Mouse (Mus musculus) kidney, postnatal 25 days (tissue): Measurements from ENCODE around the gene Cdc25b.

ENCODE experiments used
- DNase-seq, 2 experiments: peaks; one replicate each; pipeline ENCODE4 v3.0.0; 2021; ENCODE audit warnings: mixed read lengths in 2 of 2

Cdc25b gene

GRCm38 (mm10) chr2:131160671-131161111 lies 26.1 kb upstream of the Cdc25b start:
- peak; percentile 40 to 48 for DNase-seq

DNA sequence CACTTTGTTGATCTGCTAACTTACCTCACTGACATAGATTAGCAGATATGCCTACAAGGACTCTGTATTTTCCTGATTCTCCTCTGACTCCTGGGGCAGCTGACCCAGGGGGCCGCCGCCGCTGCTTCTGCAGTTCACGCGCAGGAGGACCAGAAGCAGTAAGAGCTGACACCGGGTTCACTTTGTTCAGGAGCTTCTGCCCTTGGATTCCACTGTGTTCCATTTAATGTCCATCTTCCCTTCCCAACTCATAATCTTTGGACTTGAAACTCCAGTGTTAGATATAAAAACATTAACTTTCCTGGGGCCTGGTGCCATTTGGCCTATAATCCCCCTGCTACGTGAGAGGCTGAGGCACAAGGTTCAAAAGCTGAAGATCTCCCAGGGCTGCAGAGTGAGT lies 22.8 kb upstream of the Cdc25b start:
- DNase-seq = peak; percentile 66 to 82

GRCm38 (mm10) chr2:131166172-131166571 lies 20.6 kb upstream of the Cdc25b start:
- peak in 1 of 2 experiments; percentile 58 for DNase-seq

DNA sequence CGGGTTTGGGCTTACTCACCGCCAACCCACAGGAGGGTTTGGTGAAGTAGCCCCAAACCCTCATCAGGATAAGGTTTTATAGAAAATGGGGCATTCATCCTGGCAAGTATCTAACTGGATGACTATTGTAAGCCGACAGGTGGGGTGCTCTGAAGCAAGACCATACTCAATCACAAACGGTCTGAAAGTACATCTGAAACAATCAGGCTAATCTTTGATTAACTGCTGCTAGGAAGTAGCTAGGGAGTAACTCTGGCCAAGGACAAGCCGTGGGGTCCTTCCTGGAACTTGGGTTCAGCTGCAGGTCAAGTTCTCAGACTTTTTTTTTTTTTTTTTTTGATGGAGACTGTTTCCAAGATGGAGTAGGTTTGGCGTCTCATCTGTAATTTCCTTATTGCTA lies 18.8 kb upstream of the Cdc25b start:
- no peak for DNase-seq

DNA sequence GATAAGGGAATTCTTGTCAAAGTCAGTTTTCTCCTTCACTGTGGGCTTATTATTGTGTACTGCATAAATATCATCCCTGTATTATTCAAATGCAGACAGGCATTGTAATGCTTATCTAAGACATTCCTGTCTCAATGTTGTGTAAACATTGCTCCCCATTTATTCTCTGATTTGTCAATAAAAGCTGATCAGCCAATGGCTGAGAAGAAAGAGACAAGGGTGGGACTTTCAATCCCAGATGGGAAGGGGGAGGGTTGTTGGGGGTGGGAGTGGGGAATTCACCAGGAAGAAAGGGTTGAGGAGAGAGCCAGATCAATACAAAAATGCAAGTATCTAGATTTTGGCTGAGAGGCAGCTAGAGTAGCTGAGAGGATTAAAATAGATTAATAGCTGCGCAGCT lies 17.8 kb upstream of the Cdc25b start:
- DNase-seq = no peak

- no peak for DNase-seq
These were observed 15.8 kb upstream of the Cdc25b start for GRCm38 (mm10) chr2:131170936-131171335.

DNA sequence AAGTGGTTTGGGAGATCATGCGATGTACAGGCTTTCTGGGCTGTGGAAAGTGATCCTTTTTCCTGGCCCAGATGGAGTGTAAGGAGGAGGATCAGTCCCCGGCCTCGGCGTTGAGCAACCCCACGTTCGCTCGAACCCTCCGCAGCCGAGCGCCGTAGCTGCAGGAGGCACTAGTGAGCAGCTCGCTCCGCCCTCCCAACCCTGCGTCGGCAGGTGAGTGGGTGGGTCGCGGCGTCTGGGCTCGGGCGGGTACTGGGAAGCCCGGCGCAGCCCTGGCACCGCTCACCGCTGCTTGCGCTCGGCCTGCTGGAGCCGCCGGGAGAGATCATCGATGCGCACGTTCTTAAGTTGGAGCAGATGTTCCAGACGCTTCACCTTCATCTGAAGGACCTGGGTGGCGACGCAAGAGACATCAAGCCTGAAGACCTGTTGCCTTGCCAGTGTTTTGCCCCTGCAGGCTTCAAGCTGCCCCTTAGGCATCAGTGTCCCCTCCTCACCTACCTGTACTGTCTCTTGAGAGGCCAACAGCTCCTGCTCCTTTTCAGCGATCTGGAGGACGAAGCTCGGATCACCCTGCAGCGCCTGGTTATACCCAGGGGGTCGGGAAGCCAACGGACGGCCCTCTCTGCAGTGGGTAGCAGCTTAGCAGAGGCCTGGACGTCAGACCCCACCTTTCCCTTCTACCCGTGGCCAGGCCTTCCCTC lies 15.2 kb upstream of the Cdc25b start:
- DNase-seq = peak; percentile 79 to 89

DNA sequence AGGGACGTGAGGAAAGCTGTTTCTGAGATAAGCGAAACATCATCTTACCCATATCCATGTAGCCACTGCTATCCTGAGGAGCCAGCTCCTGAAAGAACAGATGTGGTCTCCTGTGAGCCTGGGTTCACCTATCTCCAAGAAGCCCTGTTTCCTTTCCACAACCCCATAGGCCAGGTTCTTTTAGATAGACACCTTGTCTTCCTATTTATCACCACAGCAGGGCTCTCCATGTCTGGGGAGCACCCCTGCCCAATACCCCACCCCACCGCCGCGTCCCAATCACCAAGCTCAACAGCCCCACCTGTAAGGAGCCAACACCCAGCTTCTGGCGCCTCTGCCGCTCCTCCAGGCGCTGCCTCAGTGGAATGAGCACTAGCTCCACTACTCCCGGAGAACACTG lies 14.4 kb upstream of the Cdc25b start:
- DNase-seq = no peak

- DNase-seq = peak; percentile 72 to 74
These were observed 12.0 kb upstream of the Cdc25b start for GRCm38 (mm10) chr2:131174700-131175099.

DNA sequence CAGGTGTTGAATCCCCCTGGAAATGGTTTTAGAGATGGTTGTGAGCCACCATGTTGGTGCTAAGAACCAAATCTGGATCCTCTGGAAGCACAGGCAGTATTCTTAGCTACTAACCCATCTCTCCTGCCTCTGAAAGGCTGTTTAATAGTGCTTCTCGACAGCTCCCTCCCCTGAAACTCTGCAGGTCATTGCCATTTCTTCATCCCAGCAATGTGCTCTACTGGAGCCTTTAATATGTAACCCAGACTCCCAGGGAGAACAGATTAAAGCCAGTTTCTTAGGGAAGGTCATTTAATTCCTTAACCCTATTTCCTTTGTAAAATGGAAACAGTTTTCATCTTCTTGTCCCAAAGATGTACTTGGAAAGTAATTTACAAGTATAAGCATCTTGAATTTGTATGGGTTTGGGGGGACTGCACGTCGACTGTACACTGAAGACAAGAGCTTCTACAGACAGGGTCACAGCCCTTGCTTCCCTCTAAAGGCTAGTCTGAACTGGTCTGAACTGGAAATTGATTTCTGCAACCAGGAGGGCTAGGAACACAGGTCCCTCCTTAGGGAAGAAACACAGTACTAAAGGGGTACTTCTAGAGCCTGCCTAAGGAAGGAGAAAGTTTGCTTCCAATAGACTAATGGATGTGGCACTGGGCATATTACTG lies 11.3 kb upstream of the Cdc25b start:
- no peak for DNase-seq

DNA sequence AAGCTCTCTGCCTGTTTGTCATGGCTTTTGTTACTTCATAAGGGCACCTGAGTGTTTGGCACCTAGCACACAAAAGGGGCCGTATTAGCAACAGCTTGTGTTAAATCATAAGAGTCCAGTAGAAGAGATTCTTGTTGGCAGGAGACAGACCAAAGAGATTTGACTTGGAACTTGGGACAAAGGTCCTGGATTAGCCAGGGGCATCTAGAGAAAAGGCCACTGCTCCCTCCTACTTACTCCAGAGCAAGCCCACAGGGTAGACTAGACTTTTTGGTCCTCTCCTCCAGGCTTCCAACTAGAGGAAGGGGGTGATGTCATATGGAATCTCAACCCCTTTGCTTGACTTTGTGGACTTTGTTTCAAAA lies 10.8 kb upstream of the Cdc25b start:
- peak in 1 of 2 experiments; percentile 50 for DNase-seq

DNA sequence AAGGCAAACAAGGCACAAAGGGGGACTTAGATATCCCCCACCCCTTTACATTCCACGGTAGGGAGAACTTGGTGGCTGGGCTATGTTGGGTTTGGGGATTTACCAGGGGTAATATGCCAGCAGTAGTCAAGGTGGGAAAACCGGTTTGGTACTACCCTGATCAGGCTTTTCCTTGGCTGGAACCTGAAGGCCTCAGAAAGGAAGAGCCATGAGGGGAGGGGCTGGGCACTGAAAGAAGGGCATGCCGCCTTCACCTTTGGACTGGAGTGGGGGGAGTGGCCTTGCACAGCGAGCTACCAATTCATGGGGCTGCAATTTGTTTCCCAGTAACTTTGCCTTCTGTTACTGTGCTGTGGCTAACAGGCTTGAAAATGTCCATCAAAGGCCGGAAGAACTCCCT lies 10.3 kb upstream of the Cdc25b start:
- DNase-seq = peak; percentile 84 to 93

GRCm38 (mm10) chr2:131177932-131178331 lies 8.8 kb upstream of the Cdc25b start:
- peak in 1 of 2 experiments; percentile 23 for DNase-seq

DNA sequence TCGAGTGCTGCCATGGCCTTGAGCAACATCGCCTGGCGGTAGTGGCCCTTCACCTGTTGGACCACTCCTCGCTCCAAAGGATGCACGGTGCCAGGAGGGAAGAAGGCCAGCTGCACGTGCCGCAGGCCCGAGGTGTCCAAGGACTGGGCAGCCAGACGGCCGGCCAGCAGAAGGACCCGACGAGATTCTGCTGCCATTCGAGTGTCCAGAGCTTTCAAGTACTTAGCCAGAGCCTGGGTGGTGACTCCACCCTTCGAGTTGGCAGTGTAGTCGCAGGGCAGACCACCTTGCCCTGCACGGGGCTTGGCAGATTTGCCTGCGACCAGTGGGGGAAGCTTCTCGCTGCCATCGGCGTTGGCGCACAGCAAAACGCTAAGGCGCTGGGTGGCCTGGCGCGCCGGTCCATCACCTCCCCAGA lies 7.9 kb upstream of the Cdc25b start:
- DNase-seq = peak; percentile 30 to 69

DNA sequence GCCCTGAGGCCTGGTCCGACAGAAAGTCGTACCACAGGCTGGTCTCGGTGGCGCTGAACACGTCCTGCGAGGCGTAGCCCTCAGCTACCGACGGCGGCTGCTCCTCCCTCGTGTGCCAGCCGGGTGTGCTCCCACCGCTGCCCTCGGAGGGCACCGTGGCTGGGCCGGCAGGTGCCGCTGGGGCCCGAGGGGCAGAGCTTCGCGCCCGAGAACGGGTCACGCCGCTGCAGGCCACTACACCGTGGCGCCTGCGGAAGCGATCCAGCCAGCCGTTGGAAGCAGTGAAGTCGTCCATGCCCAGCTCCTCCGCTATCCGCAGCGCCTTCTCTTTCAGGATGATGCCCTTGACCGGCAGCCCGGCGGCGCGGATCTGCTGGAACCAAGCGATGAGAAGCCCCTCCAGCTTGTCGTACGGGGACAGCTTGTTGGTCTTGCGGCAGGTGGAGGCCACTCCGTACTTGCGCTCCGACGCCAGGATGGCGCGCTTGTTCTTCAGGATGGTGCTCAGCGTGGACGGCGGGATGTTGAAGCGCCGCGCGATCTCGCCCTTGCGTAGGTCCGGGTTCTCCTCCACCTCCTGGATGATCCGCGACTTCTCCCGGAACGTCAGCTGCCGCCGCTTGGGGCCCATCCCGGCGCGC lies 7.4 kb upstream of the Cdc25b start:
- DNase-seq = peak; percentile 59 to 85

GRCm38 (mm10) chr2:131179990-131180587 lies 6.7 kb upstream of the Cdc25b start, which contains the start of gene Cenpb:
Gene Cenpb (minus strand): TSS chr2:131180067.
- peak; percentile 84 to 91 for DNase-seq

DNA sequence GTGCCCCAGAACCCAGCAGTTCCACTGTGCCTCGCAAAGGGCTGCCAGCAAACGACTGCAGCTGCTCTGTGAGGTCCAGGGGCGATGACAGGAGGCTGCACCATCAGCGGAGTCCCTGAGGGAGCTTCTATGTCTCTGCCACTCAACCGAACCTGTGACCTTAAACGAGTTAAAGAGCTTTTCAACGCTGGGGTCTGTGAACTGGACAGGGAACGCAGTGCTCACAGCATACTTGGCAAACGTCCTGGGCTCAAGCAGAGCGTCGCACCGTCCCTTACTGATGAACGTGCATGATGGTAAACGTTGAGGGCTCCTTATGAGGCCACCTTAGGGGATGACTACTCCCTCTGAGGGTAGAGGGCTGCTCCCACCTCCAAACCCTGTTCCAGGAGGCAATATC lies 406 bp upstream of the Cdc25b start:
- no peak for DNase-seq

DNA sequence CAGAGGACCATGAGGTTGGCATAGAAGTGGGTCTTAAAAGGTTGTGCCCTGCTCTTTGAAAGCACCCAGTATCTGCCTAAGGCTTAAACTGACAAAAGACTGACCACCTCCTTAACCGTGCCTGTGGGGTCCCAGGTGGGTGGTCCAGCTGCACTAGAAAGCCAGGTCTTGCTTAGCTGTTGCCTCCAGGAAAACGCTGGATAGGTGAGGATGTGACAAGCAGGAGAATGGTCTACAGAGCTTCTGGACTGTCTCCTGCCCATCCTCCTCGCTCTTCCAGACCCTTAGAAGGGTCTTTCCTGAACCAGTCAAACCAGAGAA lies 813 bp downstream of the Cdc25b start:
- DNase-seq = no peak

DNA sequence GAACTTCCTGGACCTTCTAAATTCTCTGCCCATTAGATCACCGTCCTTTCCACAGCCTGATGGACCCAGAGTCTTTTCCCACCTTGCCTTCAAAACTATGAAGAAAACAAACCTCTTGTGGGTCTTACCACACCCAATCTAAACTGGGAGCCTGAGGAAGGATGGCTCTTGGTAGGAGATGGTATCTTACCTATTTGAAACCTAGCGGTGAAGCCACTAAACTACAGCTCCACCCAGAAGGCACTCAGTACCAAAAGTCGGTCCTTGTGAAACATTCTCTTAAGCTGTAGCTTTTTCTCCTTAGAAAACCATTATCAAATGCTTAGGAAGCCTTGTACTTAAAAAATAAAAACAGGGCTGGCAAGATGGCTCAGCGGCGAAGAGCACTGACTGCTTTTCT lies 1.6 kb downstream of the Cdc25b start:
- DNase-seq = no peak

GRCm38 (mm10) chr2:131189521-131190309 lies 3.0 kb downstream of the Cdc25b start:
- DNase-seq = no peak

GRCm38 (mm10) chr2:131190344-131191004 lies 3.7 kb downstream of the Cdc25b start:
- DNase-seq = peak; percentile 50 to 76

DNA sequence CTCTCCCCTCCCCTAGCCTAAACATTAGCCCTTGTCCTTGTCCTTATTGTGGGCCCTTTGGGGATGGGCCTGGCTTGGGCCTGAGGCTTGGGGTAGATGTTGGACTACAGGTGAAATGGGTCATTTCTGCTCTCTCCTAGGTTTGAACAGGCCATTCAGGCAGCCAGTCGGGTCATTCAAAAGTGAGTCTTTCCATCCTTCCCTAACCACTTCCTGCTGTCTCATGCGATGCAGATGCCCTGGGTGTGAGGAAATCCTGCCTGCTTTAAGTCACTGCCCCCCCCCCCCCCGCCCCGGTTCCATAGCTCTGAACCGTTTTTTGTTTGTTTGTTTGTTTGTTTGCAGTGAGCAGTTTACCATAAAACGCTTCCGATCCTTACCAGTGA lies 4.2 kb downstream of the Cdc25b start:
- no peak for DNase-seq
